Mouse (Mus musculus) thymus, adult 2 months (tissue): Measurements from ENCODE around the gene Tango6. TPM values are rescaled to one million over a fixed set of nuclear protein-coding genes. Genes with fewer than 3 reads are reported as not detected.
A peak's percentile ranks its signal among the peaks of the same experiment; 100 is the strongest.

Experiments
- DNase-seq: peaks from one replicate; pipeline ENCODE4 v3.0.0; 2021
- H3K27ac ChIP-seq: fragments of 200-500 bp; 2 replicates; pipeline ENCODE4 v1.5.1; 2012; ENCODE audit warnings: low read length, control low read depth; ENCODE audit not compliant: control insufficient read depth, insufficient read depth
- H3K27me3 ChIP-seq: fragments of 200-500 bp; 2 replicates; pipeline ENCODE4 v1.6.1; 2012; ENCODE audit warnings: mild to moderate bottlenecking, low read length, moderate library complexity, mixed read lengths; ENCODE audit not compliant: control insufficient read depth, insufficient read depth
- H3K36me3 ChIP-seq: fragments of 200-500 bp; 2 replicates; pipeline ENCODE4 v1.6.1; 2012; ENCODE audit warnings: mild to moderate bottlenecking, low read length, moderate library complexity; ENCODE audit not compliant: control insufficient read depth, insufficient read depth
- H3K4me1 ChIP-seq: fragments of 200-500 bp; replicated peaks from 2 replicates; pipeline ENCODE4 v1.6.1; 2012; ENCODE audit warnings: low read length; ENCODE audit not compliant: control insufficient read depth, insufficient read depth
- H3K4me3 ChIP-seq: fragments of 200-500 bp; 2 replicates; pipeline ENCODE4 v1.5.1; 2012; ENCODE audit warnings: mild to moderate bottlenecking, low read length, control low read depth, moderate library complexity; ENCODE audit not compliant: control insufficient read depth, insufficient read depth
- CTCF ChIP-seq: fragments of 200-500 bp; IDR thresholded peaks from 2 replicates; pipeline ENCODE4 v1.5.1; 2012; ENCODE audit warnings: mild to moderate bottlenecking, control low read depth, low read length, moderate library complexity, borderline replicate concordance; ENCODE audit not compliant: control insufficient read depth, poor library complexity, insufficient read depth; ENCODE audit errors: extremely low read depth
- POLR2A ChIP-seq: fragments of 200-500 bp; IDR thresholded peaks from 2 replicates; pipeline ENCODE4 v1.6.1; 2012; ENCODE audit warnings: mild to moderate bottlenecking, low read length, control low read depth, moderate library complexity; ENCODE audit not compliant: control insufficient read depth, poor library complexity, insufficient read depth; ENCODE audit errors: extremely low read depth
- WGBS: fragments of 180-500 bp; shearing (Covaris S2); methylation state at CpG from one replicate; pipeline ENCODE4 v1.1.7; 2018; 5-methylcytosine and 5-hydroxymethylcytosine counted together
- polyA plus RNA-seq: library from polyadenylated mRNA; depleted of rRNA; stranded (reverse); fragments of >200 nt; gene quantifications from 2 replicates; pipeline ENCODE4 v1.2.3, GENCODE M21; 2012

The Tango6 gene
- polyA plus RNA-seq, 1 experiment, result 6.4 TPM

GRCm38 (mm10) chr8:106710002-106710401 lies 27.1 kb downstream of the Tango6 start:
- TF ChIP-seq CTCF, result no peak
- TF ChIP-seq POLR2A, result no peak
- Histone ChIP-seq H3K4me1 (no peaks in the 10 kb centered on the region), H3K27ac (no peak overlapping the region), H3K27me3 (no peaks in the 10 kb centered on the region), H3K4me3 (no peak overlapping the region), H3K36me3 (no peaks in the 10 kb centered on the region)
- no peak for DNase-seq
- WGBS, result 92% methylated on average over 2 of the region's 2 CpGs

GRCm38 (mm10) chr8:106712487-106712886 lies 29.6 kb downstream of the Tango6 start:
- H3K4me3 ChIP-seq, result no peak overlapping the region
- no peaks in the 10 kb centered on the region for H3K36me3 ChIP-seq
- 93% methylated on average over 3 of the region's 3 CpGs for WGBS
- H3K4me1 ChIP-seq, result peaks cover 6% of the 10 kb centered on the region
- TF ChIP-seq POLR2A (no peak), CTCF (no peak)
- H3K27me3 ChIP-seq, result no peaks in the 10 kb centered on the region
- no peak overlapping the region for H3K27ac ChIP-seq
- DNase-seq, result no peak

GRCm38 (mm10) chr8:106714297-106714696 lies 31.4 kb downstream of the Tango6 start:
- peaks cover 8% of the 10 kb centered on the region for H3K4me1 ChIP-seq

GRCm38 (mm10) chr8:106718091-106718500 lies 35.2 kb downstream of the Tango6 start:
- Histone ChIP-seq H3K27ac (no peak overlapping the region), H3K27me3 (no peaks in the 10 kb centered on the region), H3K4me3 (no peak overlapping the region), H3K4me1 (peaks cover 8% of the 10 kb centered on the region), H3K36me3 (no peaks in the 10 kb centered on the region)
- DNase-seq, result peak; percentile 67
- TF ChIP-seq POLR2A, result no peak
- TF ChIP-seq CTCF, result 0 out of 2 replicates have a peak, but pooled peaks have one; percentile 10
- WGBS, result 27% methylated on average over 17 of the region's 17 CpGs

More at GRCm38 (mm10) chr8:106714297-106714696, 31.4 kb downstream of the Tango6 start:
- WGBS, result 93% methylated on average over 4 of the region's 4 CpGs
- no peak overlapping the region for H3K4me3 ChIP-seq
- H3K36me3 ChIP-seq, result no peaks in the 10 kb centered on the region
- no peaks in the 10 kb centered on the region for H3K27me3 ChIP-seq
- TF ChIP-seq CTCF (no peak), POLR2A (no peak)
- no peak for DNase-seq
- no peak overlapping the region for H3K27ac ChIP-seq

GRCm38 (mm10) chr8:106720921-106721320 lies 38.1 kb downstream of the Tango6 start:
- TF ChIP-seq POLR2A (no peak), CTCF (no peak)
- Histone ChIP-seq H3K27ac (no peak overlapping the region), H3K4me3 (no peak overlapping the region), H3K4me1 (peaks cover 8% of the 10 kb centered on the region), H3K36me3 (no peaks in the 10 kb centered on the region), H3K27me3 (no peaks in the 10 kb centered on the region)
- DNase-seq, result no peak
- 75% methylated on average over 8 of the region's 8 CpGs for WGBS

GRCm38 (mm10) chr8:106722453-106722852 lies 39.6 kb downstream of the Tango6 start:
- no peaks in the 10 kb centered on the region for H3K36me3 ChIP-seq
- TF ChIP-seq POLR2A (no peak), CTCF (no peak)
- DNase-seq, result no peak
- H3K4me1 ChIP-seq, result peaks cover 2% of the 10 kb centered on the region; the same call in 1 of the 2 replicates
- H3K27ac ChIP-seq, result no peak overlapping the region
- H3K4me3 ChIP-seq, result no peak overlapping the region
- no peaks in the 10 kb centered on the region for H3K27me3 ChIP-seq
- 98% methylated on average over 6 of the region's 6 CpGs for WGBS

GRCm38 (mm10) chr8:106723921-106724320 lies 41.1 kb downstream of the Tango6 start:
- Histone ChIP-seq H3K36me3 (no peaks in the 10 kb centered on the region), H3K27ac (no peak overlapping the region), H3K4me1 (no peaks in the 10 kb centered on the region), H3K4me3 (no peak overlapping the region), H3K27me3 (no peaks in the 10 kb centered on the region)
- WGBS, result 86% methylated on average over 2 of the region's 2 CpGs
- TF ChIP-seq POLR2A, result no peak
- no peak for TF ChIP-seq CTCF
- DNase-seq, result no peak
